Mouse (Mus musculus) C2C12 (cell line): ENCODE data around the gene Vrk3. TPM values are rescaled to one million over a fixed set of nuclear protein-coding genes. Genes with fewer than 3 reads are reported as not detected.
A peak's percentile ranks its signal among the peaks of the same experiment; 100 is the strongest.
"Not testable (repeated sequence)": the region's sequence is repeated elsewhere in the genome, so short reads cannot be mapped to it uniquely, and the experiment has no call there.

Experiments used
- H3K27me3 ChIP-seq: one replicate; pipeline ENCODE4 v1.6.1; 2011; ENCODE audit not compliant: control insufficient read depth, insufficient read depth, insufficient read length
- H3K36me3 ChIP-seq: one replicate; pipeline ENCODE4 v1.6.1; 2011; ENCODE audit not compliant: control insufficient read depth, insufficient read depth
- H3K4me3 ChIP-seq: one replicate; pipeline ENCODE4 v1.5.1; 2011; ENCODE audit warnings: mild to moderate bottlenecking, control low read depth; ENCODE audit not compliant: poor library complexity, insufficient read depth, severe bottlenecking
- H3K79me2 ChIP-seq: one replicate; pipeline ENCODE4 v1.6.1; 2011; ENCODE audit not compliant: control insufficient read depth, insufficient read depth
- H3K79me3 ChIP-seq: one replicate; pipeline ENCODE4 v1.6.1; 2011; ENCODE audit warnings: low read depth, control low read depth
- H3ac ChIP-seq: one replicate; pipeline ENCODE3; 2011; ENCODE audit warnings: low read depth; ENCODE audit not compliant: control insufficient read depth, insufficient read length
- CEBPB ChIP-seq: IDR thresholded peaks from one replicate; pipeline ENCODE4 v1.6.1; 2011; ENCODE audit warnings: low read depth, mild to moderate bottlenecking, control low read depth, moderate library complexity
- CTCF ChIP-seq: IDR thresholded peaks from one replicate; pipeline ENCODE4 v1.5.1; 2011; ENCODE audit not compliant: control insufficient read depth, insufficient read depth, insufficient read length
- FOSL1 ChIP-seq: IDR thresholded peaks from one replicate; pipeline ENCODE4 v1.8.0; 2011; ENCODE audit warnings: mild to moderate bottlenecking, low read length; ENCODE audit not compliant: poor library complexity, insufficient read depth, severe bottlenecking
- MAX ChIP-seq: IDR thresholded peaks from one replicate; pipeline ENCODE4 v1.6.1; 2011; ENCODE audit warnings: mild to moderate bottlenecking, control low read depth
- MYOD1 ChIP-seq: IDR thresholded peaks from one replicate; pipeline ENCODE4 v1.6.1; 2011; ENCODE audit warnings: low read depth; ENCODE audit not compliant: control insufficient read depth, insufficient read length
- MYOG ChIP-seq: IDR thresholded peaks from one replicate; pipeline ENCODE4 v1.6.1; 2011; ENCODE audit not compliant: control insufficient read depth, insufficient read length; ENCODE audit errors: extremely low read depth
- USF1 ChIP-seq: IDR thresholded peaks from one replicate; pipeline ENCODE4 v1.6.1; 2011; ENCODE audit warnings: low read depth, mild to moderate bottlenecking, control low read depth, moderate library complexity
- polyA plus RNA-seq: library from polyadenylated mRNA; unstranded; fragments of >200 nt; fragmentation: generic; extraction: Trizol; gene quantifications from one replicate; pipeline ENCODE4 v1.2.1, GENCODE M21; 2012; ENCODE audit warnings: missing spikeins

Gene Vrk3
- polyA plus RNA-seq, 1 experiment, result 20.0 TPM

GRCm38 (mm10) chr7:44745076-44745475 is 3.1 kb upstream of the Vrk3 start:
- peak overlapping the region; percentile 25 for H3ac ChIP-seq
- TF ChIP-seq MYOD1 (no peak), FOSL1 (no peak), CTCF (peak; percentile 83), CEBPB (peak; percentile 24), USF1 (no peak), MYOG (no peak), MAX (no peak)
- no peaks in the 10 kb centered on the region for H3K27me3 ChIP-seq
- peaks cover 7% of the 10 kb centered on the region for H3K79me2 ChIP-seq
- peak overlapping the region; percentile 14 for H3K4me3 ChIP-seq
- H3K79me3 ChIP-seq, result no peaks in the 10 kb centered on the region
- H3K36me3 ChIP-seq, result no peaks in the 10 kb centered on the region

- Histone ChIP-seq H3K36me3 (peaks cover 4% of the 10 kb centered on the region), H3K27me3 (no peaks in the 10 kb centered on the region), H3ac (no peak overlapping the region), H3K4me3 (no peak overlapping the region), H3K79me2 (peaks cover 7% of the 10 kb centered on the region), H3K79me3 (peaks cover 3% of the 10 kb centered on the region)
- TF ChIP-seq USF1, result no peak
- no peak for TF ChIP-seq MYOD1
- TF ChIP-seq MYOG, result no peak
- TF ChIP-seq FOSL1, result no peak
- TF ChIP-seq CTCF, result no peak
- TF ChIP-seq MAX, result no peak
- TF ChIP-seq CEBPB, result no peak
Measured at GRCm38 (mm10) chr7:44747115-44747514, 1.1 kb upstream of the Vrk3 start.

- not testable (repeated sequence) for H3K27me3 ChIP-seq, H3K79me3 ChIP-seq, H3ac ChIP-seq, H3K79me2 ChIP-seq, H3K4me3 ChIP-seq
- peaks cover 36% of the 10 kb centered on the region for H3K36me3 ChIP-seq
Measured at GRCm38 (mm10) chr7:44750950-44751349, 2.7 kb downstream of the Vrk3 start, which contains the start of gene Zfp473. TSS of gene Zfp473 (minus strand) at chr7:44751050.

GRCm38 (mm10) chr7:44757164-44757563 is 9.0 kb downstream of the Vrk3 start:
- no peaks in the 10 kb centered on the region for H3K79me2 ChIP-seq
- H3K27me3 ChIP-seq, result no peaks in the 10 kb centered on the region
- H3K36me3 ChIP-seq, result peaks cover 32% of the 10 kb centered on the region
- no peak overlapping the region for H3K4me3 ChIP-seq
- TF ChIP-seq MYOG (no peak), CEBPB (no peak)
- no peaks in the 10 kb centered on the region for H3K79me3 ChIP-seq
- no peak overlapping the region for H3ac ChIP-seq

DNA sequence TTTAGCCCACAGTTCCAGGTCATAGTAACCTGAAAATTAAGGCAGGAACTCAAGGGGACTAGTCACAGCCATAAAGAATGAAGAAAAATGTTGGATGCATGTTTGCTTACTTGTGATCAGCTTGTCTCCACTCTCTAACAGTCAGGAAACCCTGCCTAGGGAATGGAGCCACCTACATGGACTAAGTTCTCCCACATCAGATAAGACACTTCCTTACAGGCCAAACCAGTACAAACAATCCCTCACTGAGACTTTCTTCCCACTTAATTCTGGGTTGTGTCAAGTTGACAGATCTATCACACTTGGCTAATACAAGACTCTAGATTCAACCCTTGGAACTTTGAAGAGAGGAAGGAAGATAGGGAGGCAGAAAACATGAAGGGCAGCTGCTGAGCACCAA is 12.2 kb downstream of the Vrk3 start:
- Histone ChIP-seq H3K36me3 (peaks cover 6% of the 10 kb centered on the region), H3K79me3 (no peaks in the 10 kb centered on the region), H3K79me2 (no peaks in the 10 kb centered on the region), H3ac (no peak overlapping the region), H3K27me3 (no peaks in the 10 kb centered on the region), H3K4me3 (no peak overlapping the region)
- TF ChIP-seq MAX, result no peak
- TF ChIP-seq CEBPB, result no peak
- no peak for TF ChIP-seq CTCF

DNA sequence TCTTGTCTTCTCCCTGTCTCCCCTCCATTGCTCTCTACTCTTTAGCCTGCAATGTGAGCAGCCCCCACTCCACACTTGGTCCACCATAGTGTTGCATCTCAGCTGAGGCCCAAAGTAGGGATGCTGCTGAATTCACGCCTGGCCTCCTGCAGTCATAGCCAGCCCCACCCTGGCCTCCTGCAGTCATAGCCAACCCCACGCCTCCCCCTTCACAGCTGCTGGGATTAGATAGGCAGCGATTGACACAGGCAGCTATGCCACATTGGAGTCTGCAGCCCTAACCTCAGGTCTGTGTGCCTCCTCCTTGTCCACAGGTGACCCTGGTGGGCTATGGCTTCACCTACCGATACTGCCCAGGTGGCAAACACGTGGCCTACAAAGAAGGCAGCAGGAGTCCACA is 19.9 kb downstream of the Vrk3 start:
- Histone ChIP-seq H3ac (no peak overlapping the region), H3K79me2 (no peaks in the 10 kb centered on the region), H3K4me3 (no peak overlapping the region), H3K79me3 (no peaks in the 10 kb centered on the region), H3K27me3 (no peaks in the 10 kb centered on the region), H3K36me3 (peaks cover 5% of the 10 kb centered on the region)
- TF ChIP-seq MAX, result no peak
- TF ChIP-seq MYOD1, result no peak
- no peak for TF ChIP-seq FOSL1
- TF ChIP-seq MYOG, result no peak
- no peak for TF ChIP-seq CEBPB
- no peak for TF ChIP-seq CTCF
- TF ChIP-seq USF1, result no peak

DNA sequence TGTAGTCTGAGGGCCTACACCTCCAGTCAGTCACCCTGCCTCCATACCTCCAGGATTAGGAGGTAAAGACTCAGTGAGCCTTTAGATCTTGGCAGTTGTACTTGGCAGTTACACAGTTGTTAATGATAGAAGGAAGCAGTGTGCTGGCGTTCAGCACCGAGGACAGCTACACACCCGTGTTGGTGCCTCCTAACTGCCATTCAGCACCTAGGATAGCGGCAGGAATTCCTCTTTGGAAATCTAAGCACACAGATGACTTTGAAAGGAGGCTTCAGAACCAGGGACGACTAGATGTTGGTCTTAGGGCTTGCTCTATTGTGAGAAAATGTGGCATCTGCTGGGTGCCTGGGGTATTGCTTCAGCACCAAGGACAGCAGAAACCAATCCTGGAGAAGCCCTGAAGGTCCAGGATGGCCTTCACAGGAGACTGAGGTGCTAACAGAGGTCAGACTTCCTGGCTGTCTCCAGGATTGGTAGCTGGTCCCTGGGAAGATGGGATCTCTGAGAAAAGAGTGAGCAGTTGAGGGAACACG is 21.9 kb downstream of the Vrk3 start:
- H3K36me3 ChIP-seq, result peaks cover 9% of the 10 kb centered on the region
- H3K27me3 ChIP-seq, result no peaks in the 10 kb centered on the region

More for the DNA sequence above, 21.9 kb downstream of the Vrk3 start:
- H3ac ChIP-seq, result no peak overlapping the region
- no peaks in the 10 kb centered on the region for H3K79me3 ChIP-seq
- TF ChIP-seq MAX, result peak; percentile 95
- TF ChIP-seq CTCF, result no peak
- no peak for TF ChIP-seq CEBPB
- H3K79me2 ChIP-seq, result no peaks in the 10 kb centered on the region
- no peak overlapping the region for H3K4me3 ChIP-seq
